Mouse (Mus musculus) heart, embryonic 11.5 days (tissue): ENCODE results near the gene Muc1. TPM values are rescaled to one million over a fixed set of nuclear protein-coding genes. Genes with fewer than 3 reads are reported as not detected.
A peak's percentile ranks its signal among the peaks of the same experiment; 100 is the strongest.

Experiments used
- ATAC-seq: fragments of 200-750 bp; cut with Nextera tagmentation; replicated peaks from 2 replicates; pipeline ENCODE4 v1.8.0; 2017; ENCODE audit warnings: moderate library complexity; ENCODE audit not compliant: insufficient number of reproducible peaks, low FRiP score, low TSS enrichment
- H3K27ac ChIP-seq: fragments of 300-500 bp; sonication (generic); 2 replicates; pipeline ENCODE4 v1.5.1; 2014; ENCODE audit warnings: mild to moderate bottlenecking, low read depth, low read length
- H3K27me3 ChIP-seq: fragments of 300-500 bp; sonication (generic); 2 replicates; pipeline ENCODE4 v1.6.1; 2014; ENCODE audit warnings: mild to moderate bottlenecking, low read length, mixed read lengths; ENCODE audit not compliant: control insufficient read depth, insufficient read depth
- H3K36me3 ChIP-seq: fragments of 300-500 bp; sonication (generic); 2 replicates; pipeline ENCODE4 v1.6.1; 2014; ENCODE audit warnings: mild to moderate bottlenecking, low read length, moderate library complexity, mixed read lengths; ENCODE audit not compliant: control insufficient read depth, insufficient read depth
- H3K4me1 ChIP-seq: fragments of 300-500 bp; sonication (generic); 2 replicates; pipeline ENCODE4 v1.6.1; 2014; ENCODE audit warnings: low read length; ENCODE audit not compliant: control insufficient read depth, insufficient read depth
- H3K4me2 ChIP-seq: fragments of 300-500 bp; sonication (generic); 2 replicates; pipeline ENCODE4 v1.6.1; 2014; ENCODE audit warnings: mild to moderate bottlenecking, moderate library complexity
- H3K4me3 ChIP-seq: fragments of 300-500 bp; sonication (generic); 2 replicates; pipeline ENCODE4 v1.5.1; 2014; ENCODE audit warnings: low read depth, low read length
- H3K9ac ChIP-seq: fragments of 300-500 bp; sonication (generic); 2 replicates; pipeline ENCODE4 v1.6.1; 2014; ENCODE audit warnings: mild to moderate bottlenecking, low read depth, low read length, moderate library complexity
- H3K9me3 ChIP-seq: fragments of 300-500 bp; sonication (generic); replicated peaks from 2 replicates; pipeline ENCODE4 v1.6.1; 2016; ENCODE audit warnings: low read length; ENCODE audit not compliant: control insufficient read depth
- WGBS: fragments of 180-500 bp; shearing (Covaris S2); extraction: QIAGEN DNeasy Blood & Tissue Kit; methylation state at CpG from one replicate; pipeline ENCODE4 v1.1.7; 2014; ENCODE audit not compliant: insufficient replicate concordance; 5-methylcytosine and 5-hydroxymethylcytosine counted together
- polyA plus RNA-seq: library from polyadenylated mRNA; unstranded; fragments of >200 nt; fragmentation: Nextera tagmentation; extraction: Ambion mirVana; gene quantifications from 2 replicates; pipeline ENCODE4 v1.2.1, GENCODE M21; 2014

Gene Muc1
- polyA plus RNA-seq, 1 experiment from 2014 or later: 0.53 TPM

- no peak overlapping the region for H3K27ac ChIP-seq
- WGBS: 84% methylated on average over 7 of the region's 7 CpGs
- no peak for ATAC-seq
- H3K27me3 ChIP-seq: no peaks in the 10 kb centered on the region
- H3K9me3 ChIP-seq: no peaks in the 10 kb centered on the region
- no peak overlapping the region for H3K4me2 ChIP-seq
- H3K4me1 ChIP-seq: peaks cover 8% of the 10 kb centered on the region
- H3K36me3 ChIP-seq: peaks cover 22% of the 10 kb centered on the region
- H3K9ac ChIP-seq: no peak overlapping the region
- H3K4me3 ChIP-seq: no peak overlapping the region
Observed at GRCm38 (mm10) chr3:89206079-89206478, 22.8 kb upstream of the Muc1 start.

- Histone ChIP-seq H3K27me3 (no peaks in the 10 kb centered on the region), H3K4me1 (peaks cover 9% of the 10 kb centered on the region), H3K9ac (no peak overlapping the region), H3K36me3 (peaks cover 24% of the 10 kb centered on the region), H3K4me3 (no peak overlapping the region), H3K9me3 (no peaks in the 10 kb centered on the region), H3K27ac (no peak overlapping the region), H3K4me2 (no peak overlapping the region)
- WGBS: 86% methylated on average over 2 of the region's 2 CpGs
- no peak for ATAC-seq
Observed at GRCm38 (mm10) chr3:89206695-89207094, 22.2 kb upstream of the Muc1 start.

GRCm38 (mm10) chr3:89208075-89208657 lies 20.7 kb upstream of the Muc1 start:
- Histone ChIP-seq H3K4me2 (no peak overlapping the region), H3K36me3 (peaks cover 24% of the 10 kb centered on the region), H3K4me1 (peaks cover 13% of the 10 kb centered on the region), H3K9me3 (no peaks in the 10 kb centered on the region), H3K27me3 (no peaks in the 10 kb centered on the region), H3K9ac (no peak overlapping the region), H3K27ac (no peak overlapping the region), H3K4me3 (no peak overlapping the region)
- no peak for ATAC-seq
- WGBS: 87% methylated on average over 13 of the region's 13 CpGs

GRCm38 (mm10) chr3:89208736-89209135 lies 20.1 kb upstream of the Muc1 start:
- Histone ChIP-seq H3K4me2 (no peak overlapping the region), H3K36me3 (peaks cover 24% of the 10 kb centered on the region), H3K9ac (no peak overlapping the region), H3K4me1 (peaks cover 10% of the 10 kb centered on the region), H3K27me3 (no peaks in the 10 kb centered on the region), H3K9me3 (no peaks in the 10 kb centered on the region), H3K4me3 (no peak overlapping the region), H3K27ac (no peak overlapping the region)
- WGBS: 83% methylated on average over 6 of the region's 6 CpGs
- ATAC-seq: no peak

GRCm38 (mm10) chr3:89209731-89210130 lies 19.1 kb upstream of the Muc1 start:
- Histone ChIP-seq H3K27ac (no peak overlapping the region), H3K4me1 (peaks cover 13% of the 10 kb centered on the region), H3K4me2 (no peak overlapping the region), H3K9ac (no peak overlapping the region), H3K4me3 (no peak overlapping the region), H3K27me3 (no peaks in the 10 kb centered on the region), H3K36me3 (peaks cover 24% of the 10 kb centered on the region), H3K9me3 (no peaks in the 10 kb centered on the region)
- 87% methylated on average over 7 of the region's 7 CpGs for WGBS
- ATAC-seq: no peak

GRCm38 (mm10) chr3:89210162-89210561 lies 18.7 kb upstream of the Muc1 start:
- peaks cover 17% of the 10 kb centered on the region for H3K4me1 ChIP-seq
- no peak overlapping the region for H3K27ac ChIP-seq
- H3K27me3 ChIP-seq: no peaks in the 10 kb centered on the region
- no peak for ATAC-seq
- no peak overlapping the region for H3K4me2 ChIP-seq
- H3K36me3 ChIP-seq: peaks cover 24% of the 10 kb centered on the region
- H3K4me3 ChIP-seq: no peak overlapping the region
- H3K9ac ChIP-seq: no peak overlapping the region
- whole genome bisulfite sequencing: 81% methylated on average over 13 of the region's 13 CpGs
- no peaks in the 10 kb centered on the region for H3K9me3 ChIP-seq

- WGBS: 80% methylated on average over 7 of the region's 7 CpGs
- ATAC-seq: no peak
- Histone ChIP-seq H3K9me3 (no peaks in the 10 kb centered on the region), H3K27ac (no peak overlapping the region), H3K27me3 (no peaks in the 10 kb centered on the region), H3K9ac (no peak overlapping the region), H3K4me2 (no peak overlapping the region), H3K4me3 (no peak overlapping the region), H3K4me1 (peaks cover 23% of the 10 kb centered on the region), H3K36me3 (peaks cover 24% of the 10 kb centered on the region)
Observed at GRCm38 (mm10) chr3:89210731-89211130, 18.1 kb upstream of the Muc1 start.

GRCm38 (mm10) chr3:89213803-89214530 lies 14.9 kb upstream of the Muc1 start:
- H3K9me3 ChIP-seq: no peaks in the 10 kb centered on the region
- under 1% methylated on average over 66 of the region's 69 CpGs for WGBS
- H3K36me3 ChIP-seq: peaks cover 11% of the 10 kb centered on the region; the same call in 1 of the 2 replicates
- peaks cover 27% of the 10 kb centered on the region for H3K4me1 ChIP-seq
- peak overlapping the region; percentile 97 for H3K27ac ChIP-seq
- H3K4me2 ChIP-seq: peak overlapping the region; percentile 66
- peak overlapping the region; percentile 77 for H3K4me3 ChIP-seq
- peak; percentile 90 for ATAC-seq
- no peaks in the 10 kb centered on the region for H3K27me3 ChIP-seq
- peak overlapping the region; percentile 82 for H3K9ac ChIP-seq
